Mouse (Mus musculus): ENCODE data around the gene Ubr1. TPM values are rescaled to one million over a fixed set of nuclear protein-coding genes. Genes with fewer than 3 reads are reported as not detected.
A peak's percentile ranks its signal among the peaks of the same experiment; 100 is the strongest.

Ubr1 gene
- total RNA-seq, 2 experiments from 2014 or later: 28.5 to 29.9 TPM

DNA sequence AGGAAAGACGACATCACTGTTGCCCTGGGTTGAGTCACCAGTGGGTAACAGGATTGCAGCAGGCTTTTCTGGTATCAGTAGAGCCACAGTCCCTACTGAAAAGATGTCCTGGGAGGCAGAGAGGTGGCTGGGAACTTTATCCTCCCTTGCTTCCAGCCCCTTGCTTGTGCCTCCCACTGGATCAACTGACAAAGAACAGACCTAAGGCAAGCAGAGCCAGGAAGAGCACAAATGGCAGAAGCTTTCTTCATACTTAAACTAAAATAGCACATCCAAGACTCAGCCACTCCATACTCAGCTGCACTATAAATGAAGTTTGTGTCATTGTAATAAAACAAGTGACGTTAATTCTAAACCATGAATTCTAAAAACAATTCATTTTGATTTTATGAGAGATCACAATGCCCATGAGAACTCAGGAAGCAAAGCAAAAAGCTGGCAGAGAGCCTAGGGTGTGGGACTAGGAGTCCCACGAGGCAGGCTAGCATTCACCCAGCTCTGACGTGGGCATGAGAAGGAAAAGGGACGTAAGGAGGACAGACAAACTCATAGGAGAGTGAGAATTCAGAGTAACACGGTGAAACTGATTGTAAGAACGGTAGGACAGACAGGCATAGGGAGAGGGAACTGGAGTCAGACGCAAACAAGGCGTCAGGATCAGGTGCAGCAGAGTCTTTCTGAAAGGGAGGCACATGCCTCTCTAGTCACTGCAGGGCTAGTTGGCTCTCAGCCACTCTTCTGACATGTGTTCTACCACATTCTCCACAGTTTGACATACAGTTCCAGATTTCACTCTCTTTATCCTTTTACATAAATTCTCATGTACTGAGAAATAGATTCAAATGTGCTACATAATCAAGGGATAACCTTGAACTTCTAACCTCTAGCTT lies 98.8 kb downstream of the Ubr1 start:
- TF ChIP-seq CTCF (IDR thresholded peaks at IDR 0.05): no peak
- H3K27ac ChIP-seq: peak overlapping the region; percentile 20
- no peak for DNase-seq
- no peak overlapping the region for H3K4me3 ChIP-seq
- intact Hi-C loops (cut with DNase I): no loop called here

DNA sequence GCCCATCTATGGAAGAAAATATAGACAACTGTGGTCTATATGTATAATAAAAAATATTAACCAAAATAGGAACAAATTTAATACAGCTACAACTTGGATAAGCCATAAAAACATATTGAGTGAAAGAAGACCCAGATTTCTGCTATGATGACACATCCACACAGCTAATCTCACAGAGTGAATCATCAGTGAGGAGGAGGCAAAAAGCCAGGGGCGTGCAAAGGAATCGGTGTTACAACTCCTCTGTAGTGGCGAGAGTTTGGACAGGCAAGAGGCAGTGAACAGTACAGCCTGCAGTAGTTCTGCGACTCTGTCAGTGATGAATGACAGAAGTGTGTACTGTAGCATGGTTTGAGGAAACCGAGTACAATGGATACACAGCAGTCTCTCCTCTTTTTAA lies 103.2 kb downstream of the Ubr1 start:
- no peak overlapping the region for H3K4me3 ChIP-seq
- DNase-seq: no peak
- H3K27ac ChIP-seq: no peak overlapping the region
- TF ChIP-seq CTCF (IDR thresholded peaks at IDR 0.05): no peak
- intact Hi-C loops (cut with DNase I): loop anchor here (2.0 to 10.0 kb wide), 2 partner anchors 137 to 393 kb away; no protein-coding TSS in a partner anchor

GRCm38 (mm10) chr2:120866561-120866960 lies 104.0 kb downstream of the Ubr1 start:
- DNase-seq: peak; percentile 36

DNA sequence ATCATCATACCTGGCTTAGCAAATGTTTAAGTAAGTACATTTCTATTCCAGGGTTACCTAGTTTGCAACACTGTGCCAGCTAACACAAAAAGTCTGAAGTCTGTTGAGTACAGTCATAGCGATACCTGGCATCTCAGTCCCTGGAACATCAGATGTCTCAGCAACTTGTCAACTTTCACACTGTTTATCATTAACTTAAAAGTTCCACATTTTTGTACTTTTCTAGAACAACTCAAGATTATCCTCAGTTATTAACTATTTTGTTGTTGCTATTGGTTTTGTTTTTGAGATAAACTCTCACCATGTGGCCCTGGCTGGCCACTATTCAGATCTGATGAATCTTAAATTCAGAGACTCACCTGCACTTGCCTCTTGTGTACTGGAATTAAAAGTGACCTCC lies 107.1 kb downstream of the Ubr1 start:
- no peak for TF ChIP-seq CTCF (IDR thresholded peaks at IDR 0.05)
- H3K4me3 ChIP-seq: no peak overlapping the region
- intact Hi-C loops (cut with DNase I): loop anchor here (10.0 kb wide), 1 partner anchor 389 kb away; no protein-coding TSS in a partner anchor

More at GRCm38 (mm10) chr2:120866561-120866960, 104.0 kb downstream of the Ubr1 start:
- intact Hi-C loops (cut with DNase I): loop anchor here (2.0 to 10.0 kb wide), 2 partner anchors 136 to 392 kb away; no protein-coding TSS in a partner anchor
- TF ChIP-seq CTCF (IDR thresholded peaks at IDR 0.05): peak; percentile 67
- H3K27ac ChIP-seq: no peak overlapping the region
- no peak overlapping the region for H3K4me3 ChIP-seq

GRCm38 (mm10) chr2:120860699-120861098 lies 109.8 kb downstream of the Ubr1 start:
- intact Hi-C loops (cut with DNase I): loop anchor here (10.0 kb wide), 1 partner anchor 386 kb away; no protein-coding TSS in a partner anchor
- Histone ChIP-seq H3K4me3 (no peak overlapping the region), H3K27ac (no peak overlapping the region)
- TF ChIP-seq CTCF (IDR thresholded peaks at IDR 0.05): no peak
- DNase-seq: no peak

More for the DNA sequence above, 107.1 kb downstream of the Ubr1 start:
- DNase-seq: no peak
- H3K27ac ChIP-seq: no peak overlapping the region

DNA sequence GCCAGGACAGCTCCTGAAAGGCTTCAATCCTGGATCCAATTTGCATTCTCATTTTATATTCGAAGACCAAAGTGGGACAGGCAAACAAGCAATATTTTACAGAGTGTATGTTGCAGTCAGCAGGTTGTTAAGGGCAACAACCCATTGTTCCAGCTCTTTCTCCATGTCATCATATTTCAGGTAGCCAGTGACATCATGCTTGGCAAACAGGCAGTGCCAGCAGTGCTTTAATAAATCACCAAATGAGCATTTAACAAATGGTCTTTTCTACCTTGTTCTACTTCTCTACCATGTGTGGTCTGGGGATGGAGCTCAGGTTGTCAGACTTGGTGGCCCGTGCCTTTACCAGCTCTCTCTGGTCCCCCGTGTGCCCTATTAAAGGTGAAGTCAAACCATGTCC lies 112.4 kb downstream of the Ubr1 start:
- intact Hi-C loops (cut with DNase I): no loop called here
- H3K27ac ChIP-seq: no peak overlapping the region
- H3K4me3 ChIP-seq: no peak overlapping the region
- no peak for TF ChIP-seq CTCF (IDR thresholded peaks at IDR 0.05)
- DNase-seq: no peak

GRCm38 (mm10) chr2:120853151-120853550 lies 117.4 kb downstream of the Ubr1 start:
- Histone ChIP-seq H3K27ac (no peak overlapping the region), H3K4me3 (no peak overlapping the region)
- no peak for DNase-seq
- TF ChIP-seq CTCF (IDR thresholded peaks at IDR 0.05): no peak
- intact Hi-C loops (cut with DNase I): no loop called here

DNA sequence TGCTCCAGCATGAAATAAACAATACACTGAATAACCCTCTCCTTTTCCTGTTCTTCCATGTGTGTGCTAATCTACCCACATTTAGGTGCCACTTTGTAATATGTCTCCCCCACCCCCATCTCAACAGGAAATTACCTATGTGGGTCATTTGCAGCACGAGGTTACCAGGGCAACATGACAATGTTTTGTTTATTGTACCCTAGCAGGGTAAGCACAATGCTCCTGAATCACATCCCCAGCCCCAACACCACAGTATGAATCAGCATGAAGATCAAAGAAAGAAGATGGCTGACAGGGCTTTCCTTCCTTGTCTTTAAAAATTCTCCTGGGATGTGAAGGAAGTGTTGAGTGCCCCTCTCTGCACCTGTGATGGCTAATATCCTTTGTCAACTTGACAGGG lies 117.9 kb downstream of the Ubr1 start:
- Histone ChIP-seq H3K4me3 (no peak overlapping the region), H3K27ac (no peak overlapping the region)
- no peak for DNase-seq
- TF ChIP-seq CTCF (IDR thresholded peaks at IDR 0.05): no peak
- intact Hi-C loops (cut with DNase I): no loop called here

DNA sequence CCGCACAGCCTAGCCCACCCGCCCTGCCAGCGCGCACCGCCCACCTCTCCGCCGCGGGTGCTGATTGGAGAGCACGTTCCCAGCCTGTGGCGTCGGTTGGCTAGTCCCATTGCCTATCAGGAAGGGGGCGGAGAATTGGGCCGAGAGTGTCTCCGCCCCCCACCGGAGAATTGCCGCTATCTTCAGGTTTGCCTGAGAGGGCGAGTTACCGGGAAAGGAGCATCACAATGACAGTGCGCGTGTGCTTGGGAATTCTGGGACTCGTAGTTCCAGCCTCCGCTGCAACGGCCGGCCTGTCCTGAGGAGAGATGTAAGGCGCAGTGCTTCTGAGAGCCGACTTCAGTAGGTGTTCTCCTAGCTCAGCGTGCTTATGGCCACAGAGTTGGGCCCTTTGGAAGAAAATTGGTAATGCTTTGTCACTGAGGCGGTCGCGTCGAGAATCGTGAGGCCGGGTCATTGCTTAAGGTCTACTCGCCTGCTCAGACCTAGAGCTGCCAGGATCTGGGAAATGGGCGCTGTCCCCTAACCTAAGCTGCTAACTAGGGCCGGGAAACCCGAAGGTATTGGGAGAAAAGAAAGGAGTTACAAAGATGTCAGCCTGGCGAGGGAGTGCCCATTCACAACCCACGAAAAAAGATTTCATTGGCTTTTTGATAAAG lies 120.0 kb downstream of the Ubr1 start, which contains the start of gene Ttbk2:
Ttbk2 (minus strand) TSS at position 181 of the 659 bp plus-strand sequence.
- TF ChIP-seq CTCF (IDR thresholded peaks at IDR 0.05): peak; percentile 16; the same call in 1 of the 2 replicates
- intact Hi-C loops (cut with DNase I): no loop called here
- Histone ChIP-seq H3K4me3 (peak within 1 kb of the TSS; percentile 99), H3K27ac (peak within 1 kb of the TSS; percentile 89)
- peak; percentile 99 for DNase-seq

DNA sequence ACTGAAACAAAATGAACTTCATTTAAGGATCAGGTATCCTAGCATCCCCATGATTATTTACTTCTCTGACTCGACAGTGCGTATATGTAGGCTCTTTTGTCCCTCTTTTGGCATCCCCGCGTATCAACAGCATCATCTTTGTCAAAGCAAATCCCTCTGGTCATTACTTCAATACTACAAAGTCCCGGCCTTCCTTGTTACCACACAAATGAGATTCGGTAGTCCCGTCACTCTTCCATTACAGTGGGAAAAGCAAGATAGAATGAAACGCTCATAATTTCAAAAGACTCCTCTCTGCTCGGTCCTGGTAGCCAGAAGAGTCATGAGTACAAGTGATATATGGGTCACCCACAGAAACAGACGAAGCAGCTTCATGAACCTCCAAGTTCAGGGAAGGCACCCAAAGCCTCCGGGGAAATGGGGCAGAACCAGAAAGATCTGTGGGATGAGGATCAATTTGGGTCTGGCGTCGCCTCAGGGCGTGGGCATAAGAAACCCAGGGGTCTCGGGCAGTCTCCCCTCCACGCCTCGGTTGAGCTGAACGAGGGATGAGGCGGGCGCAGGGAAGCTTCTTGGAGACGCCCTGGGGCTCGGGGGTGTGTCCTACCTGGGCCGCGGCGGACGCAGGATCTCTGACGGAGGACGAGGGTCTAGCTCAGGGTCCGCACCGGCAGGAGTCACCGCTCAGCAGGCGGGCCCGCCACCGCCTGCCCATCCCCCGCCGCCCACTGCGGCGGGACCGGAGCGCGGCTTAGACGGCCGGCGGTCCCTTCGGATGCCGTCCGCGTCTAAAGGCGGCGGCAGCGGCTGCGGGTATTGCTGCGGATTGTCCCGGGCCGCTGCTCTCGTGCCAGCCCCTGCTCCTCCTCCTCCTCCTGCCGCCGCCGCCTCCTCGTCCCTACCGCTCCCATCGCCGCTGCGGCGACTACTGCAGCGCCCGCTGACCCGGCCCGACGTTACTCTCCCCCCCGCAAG lies 120.8 kb downstream of the Ubr1 start, which contains the start of gene Cdan1:
Cdan1 (minus strand) TSS at position 680 of the 975 bp plus-strand sequence.
- Histone ChIP-seq H3K4me3 (peak within 1 kb of the TSS; percentile 99), H3K27ac (peak within 1 kb of the TSS; percentile 89)
- TF ChIP-seq CTCF (IDR thresholded peaks at IDR 0.05): no peak
- no peak for DNase-seq
- intact Hi-C loops (cut with DNase I): loop anchor here (1.0 kb wide), 1 partner anchor 118 kb away; no protein-coding TSS in a partner anchor

DNA sequence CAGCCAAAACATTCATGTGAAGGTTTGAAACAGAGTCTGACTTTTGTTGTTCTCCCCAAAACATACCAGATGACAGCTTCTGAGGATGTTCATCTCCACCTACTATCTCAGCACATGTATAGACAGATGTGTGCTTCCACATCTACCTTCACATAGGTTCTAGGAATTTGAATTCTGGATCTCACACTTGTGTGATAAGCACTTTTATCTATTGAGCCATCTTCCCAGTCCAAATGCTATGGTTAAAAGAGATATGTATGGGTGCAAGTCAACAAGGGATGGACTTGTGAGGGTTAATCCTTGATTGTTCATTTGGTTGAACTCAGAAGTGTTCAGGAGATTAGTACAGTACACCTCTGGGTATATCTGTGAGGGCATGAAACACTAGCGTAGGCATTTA lies 125.2 kb downstream of the Ubr1 start:
- TF ChIP-seq CTCF (IDR thresholded peaks at IDR 0.05): no peak
- intact Hi-C loops (cut with DNase I): no loop called here
- Histone ChIP-seq H3K27ac (no peak overlapping the region), H3K4me3 (no peak overlapping the region)
- no peak for DNase-seq

DNA sequence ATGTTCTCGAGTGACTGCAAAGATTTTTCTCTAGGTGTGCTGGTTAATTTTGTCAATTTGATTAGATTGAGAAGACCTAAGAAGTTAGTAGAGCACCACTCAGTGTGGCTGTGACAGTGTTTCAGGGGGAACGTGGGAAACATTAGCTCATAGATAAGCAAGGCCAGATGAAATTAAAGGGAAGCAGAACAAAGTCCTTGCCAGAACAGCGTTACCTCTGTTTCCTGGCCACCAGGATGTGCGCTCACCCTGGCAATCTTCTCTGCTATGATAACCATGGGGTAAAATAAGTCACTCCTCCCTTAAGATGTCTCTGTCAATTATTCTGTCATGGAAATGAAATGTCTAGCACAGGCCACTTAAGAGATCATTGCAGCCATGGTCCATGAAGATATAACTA lies 126.5 kb downstream of the Ubr1 start:
- intact Hi-C loops (cut with DNase I): no loop called here
- H3K4me3 ChIP-seq: no peak overlapping the region
- no peak for DNase-seq
- H3K27ac ChIP-seq: no peak overlapping the region
- no peak for TF ChIP-seq CTCF (IDR thresholded peaks at IDR 0.05)
